Mouse (Mus musculus): ENCODE data around the gene Tbc1d4. TPM values are rescaled to one million over a fixed set of nuclear protein-coding genes. Genes with fewer than 3 reads are reported as not detected.
"Not testable (repeated sequence)": the region's sequence is repeated elsewhere in the genome, so short reads cannot be mapped to it uniquely, and the experiment has no call there.

Gene Tbc1d4
- polyA plus RNA-seq, 1 experiment, result 1.9 TPM

- Histone ChIP-seq H3K4me3 (ENCODE audit: insufficient read depth, poor library complexity, severe bottlenecking) (no peak overlapping the region), H3K27me3 (ENCODE audit: control insufficient read depth, insufficient read depth, insufficient read length) (no peaks in the 10 kb centered on the region), H3ac (ENCODE audit: control insufficient read depth, insufficient read length, low read depth) (no peak overlapping the region), H3K79me3 (ENCODE audit: low read depth) (no peaks in the 10 kb centered on the region), H3K36me3 (ENCODE audit: control insufficient read depth, insufficient read depth) (no peaks in the 10 kb centered on the region), H3K79me2 (ENCODE audit: control insufficient read depth, insufficient read depth) (no peaks in the 10 kb centered on the region)
- no peak for TF ChIP-seq MAX (IDR thresholded peaks at IDR 0.05)
- TF ChIP-seq MYOD1 (IDR thresholded peaks at IDR 0.05; ENCODE audit: control insufficient read depth, insufficient read length, low read depth), result no peak
- no peak for TF ChIP-seq MYOG (IDR thresholded peaks at IDR 0.05; ENCODE audit: control insufficient read depth, extremely low read depth, insufficient read length)
- TF ChIP-seq FOSL1 (IDR thresholded peaks at IDR 0.05; ENCODE audit: insufficient read depth, low read length, poor library complexity, severe bottlenecking), result no peak
- no peak for TF ChIP-seq USF1 (IDR thresholded peaks at IDR 0.05; ENCODE audit: low read depth)
- TF ChIP-seq CEBPB (IDR thresholded peaks at IDR 0.05; ENCODE audit: low read depth), result no peak
- TF ChIP-seq CTCF (IDR thresholded peaks at IDR 0.05; ENCODE audit: control insufficient read depth, insufficient read depth, insufficient read length), result no peak
These were observed 15.7 kb downstream of the Tbc1d4 start for GRCm38 (mm10) chr14:101593340-101593739.

- no peak overlapping the region for H3K4me3 ChIP-seq (ENCODE audit: insufficient read depth, poor library complexity, severe bottlenecking)
- no peaks in the 10 kb centered on the region for H3K79me2 ChIP-seq (ENCODE audit: control insufficient read depth, insufficient read depth)
- no peak overlapping the region for H3ac ChIP-seq (ENCODE audit: control insufficient read depth, insufficient read length, low read depth)
- no peaks in the 10 kb centered on the region for H3K36me3 ChIP-seq (ENCODE audit: control insufficient read depth, insufficient read depth)
- TF ChIP-seq CEBPB (IDR thresholded peaks at IDR 0.05; ENCODE audit: low read depth), result no peak
- TF ChIP-seq USF1 (IDR thresholded peaks at IDR 0.05; ENCODE audit: low read depth), result no peak
- TF ChIP-seq MAX (IDR thresholded peaks at IDR 0.05), result no peak
- no peak for TF ChIP-seq CTCF (IDR thresholded peaks at IDR 0.05; ENCODE audit: control insufficient read depth, insufficient read depth, insufficient read length)
- no peak for TF ChIP-seq MYOD1 (IDR thresholded peaks at IDR 0.05; ENCODE audit: control insufficient read depth, insufficient read length, low read depth)
- TF ChIP-seq MYOG (IDR thresholded peaks at IDR 0.05; ENCODE audit: control insufficient read depth, extremely low read depth, insufficient read length), result no peak
- TF ChIP-seq FOSL1 (IDR thresholded peaks at IDR 0.05; ENCODE audit: insufficient read depth, low read length, poor library complexity, severe bottlenecking), result no peak
- no peaks in the 10 kb centered on the region for H3K27me3 ChIP-seq (ENCODE audit: control insufficient read depth, insufficient read depth, insufficient read length)
- no peaks in the 10 kb centered on the region for H3K79me3 ChIP-seq (ENCODE audit: low read depth)
These were observed 17.9 kb downstream of the Tbc1d4 start for GRCm38 (mm10) chr14:101591101-101591500.

DNA sequence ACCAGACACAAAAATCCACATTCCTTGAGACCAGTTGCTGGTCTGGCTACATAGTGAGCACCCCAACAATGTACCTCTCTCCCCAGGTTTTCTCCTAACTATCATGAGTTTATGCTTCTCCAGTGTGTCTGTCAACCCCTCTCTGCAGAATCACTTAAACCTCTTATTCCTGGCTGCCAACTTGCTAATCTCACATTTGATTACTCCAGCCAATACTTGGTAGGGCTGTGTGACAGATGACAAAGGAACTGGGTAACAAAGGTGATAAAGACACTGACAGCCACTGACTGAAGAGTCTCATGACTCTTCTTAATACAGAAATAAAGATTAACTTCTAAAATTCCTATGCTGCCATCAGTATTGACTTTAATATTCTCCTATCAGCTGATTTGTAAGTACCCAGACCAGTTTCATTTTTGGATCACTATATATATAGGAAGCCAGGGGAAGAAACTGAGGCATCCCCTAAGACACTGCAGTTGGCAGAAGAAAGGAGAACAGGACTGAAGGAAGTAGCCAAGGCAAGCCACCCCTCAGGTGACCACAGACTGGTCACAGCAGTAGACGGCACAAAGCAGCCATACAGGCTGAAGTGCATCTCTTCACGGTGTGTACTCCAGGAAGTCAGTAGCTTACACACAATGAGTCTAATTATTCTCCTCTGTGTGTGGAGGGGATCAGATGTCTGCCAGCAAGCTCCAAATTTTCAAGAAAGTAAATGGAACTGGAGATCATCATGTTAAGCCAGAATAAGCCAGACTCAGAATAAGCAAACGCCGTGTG is 20.6 kb downstream of the Tbc1d4 start:
- H3K27me3 ChIP-seq (ENCODE audit: control insufficient read depth, insufficient read depth, insufficient read length); H3K4me3 ChIP-seq (ENCODE audit: insufficient read depth, poor library complexity, severe bottlenecking); H3ac ChIP-seq (ENCODE audit: control insufficient read depth, insufficient read length, low read depth); H3K36me3 ChIP-seq (ENCODE audit: control insufficient read depth, insufficient read depth); H3K79me2 ChIP-seq (ENCODE audit: control insufficient read depth, insufficient read depth); H3K79me3 ChIP-seq (ENCODE audit: low read depth): not testable (repeated sequence)

DNA sequence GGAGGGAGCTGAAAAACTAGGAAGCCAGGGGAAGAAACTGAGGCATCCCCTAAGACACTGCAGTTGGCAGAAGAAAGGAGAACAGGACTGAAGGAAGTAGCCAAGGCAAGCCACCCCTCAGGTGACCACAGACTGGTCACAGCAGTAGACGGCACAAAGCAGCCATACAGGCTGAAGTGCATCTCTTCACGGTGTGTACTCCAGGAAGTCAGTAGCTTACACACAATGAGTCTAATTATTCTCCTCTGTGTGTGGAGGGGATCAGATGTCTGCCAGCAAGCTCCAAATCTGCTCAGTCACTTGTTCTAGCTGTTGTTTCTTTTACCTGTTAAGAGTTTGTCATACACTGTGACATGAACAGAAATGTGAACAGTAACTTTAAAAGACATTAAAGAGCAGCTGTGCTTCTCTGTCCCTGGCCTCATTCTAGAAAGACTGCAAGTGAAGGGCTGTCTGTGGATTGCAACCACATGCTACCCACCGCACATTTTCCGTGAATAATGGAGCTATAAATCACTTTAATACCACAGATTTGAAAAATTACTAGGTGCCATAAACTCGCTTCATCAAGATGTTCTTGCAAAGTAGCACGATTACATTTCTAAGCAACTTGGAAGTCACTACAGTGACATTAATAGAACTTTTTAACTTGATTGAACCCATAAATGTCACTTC is 21.5 kb downstream of the Tbc1d4 start:
- H3K27me3 ChIP-seq (ENCODE audit: control insufficient read depth, insufficient read depth, insufficient read length); H3K79me3 ChIP-seq (ENCODE audit: low read depth); H3K4me3 ChIP-seq (ENCODE audit: insufficient read depth, poor library complexity, severe bottlenecking); H3K36me3 ChIP-seq (ENCODE audit: control insufficient read depth, insufficient read depth); H3K79me2 ChIP-seq (ENCODE audit: control insufficient read depth, insufficient read depth); H3ac ChIP-seq (ENCODE audit: control insufficient read depth, insufficient read length, low read depth): not testable (repeated sequence)

GRCm38 (mm10) chr14:101586096-101586495 is 22.9 kb downstream of the Tbc1d4 start:
- Histone ChIP-seq H3K4me3 (ENCODE audit: insufficient read depth, poor library complexity, severe bottlenecking) (no peak overlapping the region), H3K79me2 (ENCODE audit: control insufficient read depth, insufficient read depth) (no peaks in the 10 kb centered on the region), H3K79me3 (ENCODE audit: low read depth) (no peaks in the 10 kb centered on the region), H3K36me3 (ENCODE audit: control insufficient read depth, insufficient read depth) (no peaks in the 10 kb centered on the region), H3ac (ENCODE audit: control insufficient read depth, insufficient read length, low read depth) (no peak overlapping the region), H3K27me3 (ENCODE audit: control insufficient read depth, insufficient read depth, insufficient read length) (no peaks in the 10 kb centered on the region)
- no peak for TF ChIP-seq MYOD1 (IDR thresholded peaks at IDR 0.05; ENCODE audit: control insufficient read depth, insufficient read length, low read depth)
- no peak for TF ChIP-seq MYOG (IDR thresholded peaks at IDR 0.05; ENCODE audit: control insufficient read depth, extremely low read depth, insufficient read length)

GRCm38 (mm10) chr14:101575651-101576050 is 33.3 kb downstream of the Tbc1d4 start:
- H3ac ChIP-seq (ENCODE audit: control insufficient read depth, insufficient read length, low read depth), result no peak overlapping the region
- no peak overlapping the region for H3K4me3 ChIP-seq (ENCODE audit: insufficient read depth, poor library complexity, severe bottlenecking)
- no peaks in the 10 kb centered on the region for H3K79me2 ChIP-seq (ENCODE audit: control insufficient read depth, insufficient read depth)
- H3K27me3 ChIP-seq (ENCODE audit: control insufficient read depth, insufficient read depth, insufficient read length), result no peaks in the 10 kb centered on the region
- no peak for TF ChIP-seq CEBPB (IDR thresholded peaks at IDR 0.05; ENCODE audit: low read depth)
- no peak for TF ChIP-seq CTCF (IDR thresholded peaks at IDR 0.05; ENCODE audit: control insufficient read depth, insufficient read depth, insufficient read length)
- no peak for TF ChIP-seq USF1 (IDR thresholded peaks at IDR 0.05; ENCODE audit: low read depth)
- no peak for TF ChIP-seq MYOG (IDR thresholded peaks at IDR 0.05; ENCODE audit: control insufficient read depth, extremely low read depth, insufficient read length)
- H3K36me3 ChIP-seq (ENCODE audit: control insufficient read depth, insufficient read depth), result no peaks in the 10 kb centered on the region
- H3K79me3 ChIP-seq (ENCODE audit: low read depth), result no peaks in the 10 kb centered on the region

Measured in C2C12 (cell line).